Mouse (Mus musculus) liver, postnatal 0 days (tissue): ENCODE data around the gene Nfix. TPM values are rescaled to one million over a fixed set of nuclear protein-coding genes. Genes with fewer than 3 reads are reported as not detected.

Experiments used
- ATAC-seq: fragments of 200-750 bp; cut with Nextera tagmentation; 2 replicates; pipeline ENCODE4 v1.8.0; 2017; ENCODE audit warnings: mild to moderate bottlenecking, moderate library complexity
- DNase-seq: peaks from one replicate; pipeline ENCODE4 v3.0.0-alpha.2; 2016
- H3K27ac ChIP-seq: fragments of 300-500 bp; sonication (generic); 2 replicates; pipeline ENCODE4 v1.5.1; 2014; ENCODE audit warnings: antibody characterized with exemption, moderate library complexity, mild to moderate bottlenecking, low read depth
- H3K27me3 ChIP-seq: fragments of 300-500 bp; sonication (generic); 2 replicates; pipeline ENCODE4 v1.6.1; 2014; ENCODE audit warnings: low read length, control low read depth, mixed read lengths; ENCODE audit not compliant: insufficient read depth
- H3K36me3 ChIP-seq: fragments of 300-500 bp; sonication (generic); replicated peaks from 2 replicates; pipeline ENCODE4 v1.6.1; 2014; ENCODE audit warnings: mild to moderate bottlenecking, control low read depth, low read length, moderate library complexity, mixed read lengths; ENCODE audit not compliant: insufficient read depth
- H3K4me1 ChIP-seq: fragments of 300-500 bp; sonication (generic); 2 replicates; pipeline ENCODE4 v1.6.1; 2014; ENCODE audit warnings: antibody characterized with exemption, mild to moderate bottlenecking, control low read depth; ENCODE audit not compliant: insufficient read depth
- H3K4me2 ChIP-seq: fragments of 300-500 bp; sonication (generic); 2 replicates; pipeline ENCODE4 v1.6.1; 2014; ENCODE audit warnings: low read depth, mild to moderate bottlenecking, low read length, moderate library complexity, mixed read lengths
- H3K4me3 ChIP-seq: fragments of 300-500 bp; sonication (generic); 2 replicates; pipeline ENCODE4 v1.5.1; 2014; ENCODE audit warnings: low read depth, low read length
- H3K9ac ChIP-seq: fragments of 300-500 bp; sonication (generic); replicated peaks from 2 replicates; pipeline ENCODE4 v1.6.1; 2014; ENCODE audit warnings: mild to moderate bottlenecking, moderate library complexity
- H3K9me3 ChIP-seq: fragments of 300-500 bp; sonication (generic); 2 replicates; pipeline ENCODE4 v1.6.1; 2016; ENCODE audit warnings: mild to moderate bottlenecking, control low read depth, low read length, mixed read lengths
- CTCF ChIP-seq: sonication (generic); IDR thresholded peaks from 2 replicates; pipeline ENCODE4 v1.5.1; 2016; ENCODE audit warnings: antibody characterized with exemption, low read depth
- EP300 ChIP-seq: IDR thresholded peaks from 2 replicates; pipeline ENCODE4 v1.6.1; 2016; ENCODE audit warnings: antibody characterized with exemption, low read depth, mild to moderate bottlenecking
- WGBS: fragments of 180-500 bp; shearing (Covaris S2); extraction: QIAGEN DNeasy Blood & Tissue Kit; methylation state at CpG from one replicate; pipeline ENCODE4 v1.1.7; 2014; ENCODE audit not compliant: insufficient replicate concordance; 5-methylcytosine and 5-hydroxymethylcytosine counted together
- polyA plus RNA-seq: library from polyadenylated mRNA; unstranded; fragments of >200 nt; fragmentation: Nextera tagmentation; extraction: Ambion mirVana; gene quantifications from 2 replicates; pipeline ENCODE4 v1.2.1, GENCODE M21; 2015

Nfix gene
- polyA plus RNA-seq, 1 experiment from 2014 or later: 4.7 TPM

DNA sequence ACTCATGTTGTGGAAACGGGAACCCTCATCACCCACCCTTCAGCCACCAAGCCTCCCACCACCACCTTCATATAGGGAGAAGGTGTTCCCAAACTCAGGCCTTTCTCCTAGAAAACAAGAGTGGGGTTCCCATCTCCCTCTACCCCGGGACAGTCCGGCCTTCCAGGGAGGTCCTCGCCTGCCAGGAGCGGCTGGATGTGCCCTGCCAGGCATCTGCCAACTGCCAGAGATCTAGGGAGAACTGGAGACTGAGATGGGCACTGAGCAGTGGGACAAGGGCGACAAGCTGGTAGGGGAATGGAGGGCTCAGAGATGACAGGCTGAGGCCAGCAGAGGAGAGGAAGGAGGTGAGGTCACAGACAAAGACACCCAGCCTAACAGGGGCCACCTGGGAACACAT, 66.2 kb downstream of the Nfix start:
- Histone ChIP-seq H3K4me3 (no peak overlapping the region), H3K36me3 (no peaks in the 10 kb centered on the region), H3K9ac (0 out of 2 replicates have a peak overlapping the region, but pooled peaks have one; percentile 16), H3K27ac (no peak overlapping the region), H3K27me3 (no peaks in the 10 kb centered on the region), H3K4me2 (no peak overlapping the region), H3K4me1 (peaks cover 42% of the 10 kb centered on the region), H3K9me3 (no peaks in the 10 kb centered on the region)
- TF ChIP-seq EP300: no peak
- TF ChIP-seq CTCF: no peak
- DNase-seq (no peak), ATAC-seq (no peak)
- 84% methylated on average over 6 of the region's 6 CpGs for WGBS

DNA sequence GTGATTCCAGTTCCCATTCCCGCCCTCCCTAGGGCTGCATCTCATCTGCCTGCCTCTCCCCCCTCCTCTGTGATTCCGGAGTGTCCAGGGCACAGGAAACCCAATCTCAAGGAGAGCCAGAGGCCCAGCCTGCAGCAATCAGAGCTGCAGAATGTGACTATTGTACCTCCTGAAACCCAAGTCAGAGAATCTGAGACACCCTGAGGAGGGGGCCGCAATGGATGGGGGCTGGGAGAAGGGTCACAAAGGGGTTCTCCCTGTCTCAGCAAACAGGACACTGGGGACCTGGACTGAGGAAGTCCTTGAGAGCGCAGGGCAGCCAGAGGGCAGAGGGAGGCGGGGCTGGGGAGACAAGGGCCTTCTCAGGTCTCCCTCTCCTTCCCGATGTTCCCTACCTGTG, 67.1 kb downstream of the Nfix start:
- DNase-seq (no peak), ATAC-seq (no peak)
- no peaks in the 10 kb centered on the region for H3K36me3 ChIP-seq
- TF ChIP-seq EP300 (no peak), CTCF (no peak)
- no peak overlapping the region for H3K4me3 ChIP-seq
- H3K4me2 ChIP-seq: no peak overlapping the region
- no peaks in the 10 kb centered on the region for H3K27me3 ChIP-seq
- H3K9ac ChIP-seq: no peak overlapping the region
- H3K4me1 ChIP-seq: peaks cover 46% of the 10 kb centered on the region
- no peaks in the 10 kb centered on the region for H3K9me3 ChIP-seq
- no peak overlapping the region for H3K27ac ChIP-seq
- 67% methylated on average over 6 of the region's 6 CpGs for WGBS

DNA sequence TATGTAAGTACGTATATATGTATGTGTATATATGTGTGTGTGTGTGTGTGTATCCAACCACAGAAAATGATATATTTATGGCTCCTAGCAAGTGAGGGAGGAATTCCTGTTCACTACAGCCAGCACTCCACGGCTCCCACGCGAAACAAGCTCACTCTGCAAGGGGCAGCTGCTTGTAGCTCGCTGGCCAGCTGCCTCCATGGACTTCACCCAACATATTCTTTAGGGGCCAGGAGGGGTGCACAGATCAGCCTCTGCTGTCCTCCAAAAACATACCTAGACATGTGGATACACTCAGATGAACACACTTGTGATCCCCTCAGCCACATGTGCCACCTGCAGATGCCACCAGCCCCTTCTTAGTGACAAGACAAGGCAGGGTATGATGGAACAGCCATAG, 67.6 kb downstream of the Nfix start:
- Histone ChIP-seq H3K27ac (0 out of 2 replicates have a peak overlapping the region, but pooled peaks have one; percentile 22), H3K4me3 (no peak overlapping the region), H3K36me3 (no peaks in the 10 kb centered on the region), H3K9ac (no peak overlapping the region), H3K9me3 (no peaks in the 10 kb centered on the region), H3K27me3 (no peaks in the 10 kb centered on the region), H3K4me2 (no peak overlapping the region), H3K4me1 (peaks cover 41% of the 10 kb centered on the region)
- TF ChIP-seq EP300: no peak
- no peak for TF ChIP-seq CTCF
- WGBS: 79% methylated on average over 5 of the region's 5 CpGs
- ATAC-seq (no peak), DNase-seq (no peak)

DNA sequence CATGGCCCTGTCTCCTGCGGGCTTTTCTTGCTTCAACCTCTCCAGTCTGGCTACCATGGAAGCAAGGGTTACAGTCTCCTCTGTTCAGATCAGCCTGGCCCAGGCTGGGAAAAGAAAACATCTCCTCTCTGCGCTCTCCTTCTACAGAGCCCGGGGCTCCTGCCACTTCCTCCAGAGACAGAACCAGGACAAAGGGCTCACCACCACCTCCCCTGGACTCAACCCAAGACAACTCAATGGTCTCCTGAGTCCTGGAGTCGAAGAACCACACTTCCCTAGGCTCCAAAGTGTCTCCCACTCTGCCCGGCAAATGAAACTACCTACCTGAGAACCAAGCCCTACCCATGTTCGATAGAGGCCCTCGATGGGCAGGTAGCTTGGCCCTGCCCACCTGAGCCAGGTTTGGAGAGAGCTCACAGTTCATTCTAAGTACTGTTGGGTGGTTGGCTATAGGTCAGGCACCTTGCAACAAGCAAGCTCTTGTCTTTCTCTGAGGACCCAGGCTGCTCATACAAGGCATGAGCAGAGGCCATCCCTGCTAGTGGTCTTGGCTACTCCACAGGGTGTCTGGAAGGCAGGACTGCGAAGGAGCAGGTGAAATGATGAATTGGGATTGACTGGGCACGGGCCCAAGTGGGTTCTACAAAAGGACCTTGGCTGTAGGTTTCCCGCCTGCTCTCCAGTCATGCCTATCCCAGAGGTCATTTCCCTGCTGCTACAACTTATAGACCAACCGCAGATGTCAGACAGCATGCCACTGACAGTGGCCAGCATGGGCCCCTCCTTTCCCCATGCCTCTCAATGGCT, 68.6 kb downstream of the Nfix start:
- H3K4me3 ChIP-seq: no peak overlapping the region
- H3K9ac ChIP-seq: peak overlapping the region; percentile 63
- TF ChIP-seq CTCF: no peak
- no peak for TF ChIP-seq EP300
- H3K4me2 ChIP-seq: peak overlapping the region; percentile 69
- H3K27ac ChIP-seq: peak overlapping the region; percentile 88
- peaks cover under 1% of the 10 kb centered on the region; the same call in 1 of the 2 replicates for H3K36me3 ChIP-seq
- WGBS: 64% methylated on average over 11 of the region's 11 CpGs
- ATAC-seq: no peak
- H3K4me1 ChIP-seq: peaks cover 43% of the 10 kb centered on the region
- H3K27me3 ChIP-seq: no peaks in the 10 kb centered on the region
- H3K9me3 ChIP-seq: no peaks in the 10 kb centered on the region
- no peak for DNase-seq

DNA sequence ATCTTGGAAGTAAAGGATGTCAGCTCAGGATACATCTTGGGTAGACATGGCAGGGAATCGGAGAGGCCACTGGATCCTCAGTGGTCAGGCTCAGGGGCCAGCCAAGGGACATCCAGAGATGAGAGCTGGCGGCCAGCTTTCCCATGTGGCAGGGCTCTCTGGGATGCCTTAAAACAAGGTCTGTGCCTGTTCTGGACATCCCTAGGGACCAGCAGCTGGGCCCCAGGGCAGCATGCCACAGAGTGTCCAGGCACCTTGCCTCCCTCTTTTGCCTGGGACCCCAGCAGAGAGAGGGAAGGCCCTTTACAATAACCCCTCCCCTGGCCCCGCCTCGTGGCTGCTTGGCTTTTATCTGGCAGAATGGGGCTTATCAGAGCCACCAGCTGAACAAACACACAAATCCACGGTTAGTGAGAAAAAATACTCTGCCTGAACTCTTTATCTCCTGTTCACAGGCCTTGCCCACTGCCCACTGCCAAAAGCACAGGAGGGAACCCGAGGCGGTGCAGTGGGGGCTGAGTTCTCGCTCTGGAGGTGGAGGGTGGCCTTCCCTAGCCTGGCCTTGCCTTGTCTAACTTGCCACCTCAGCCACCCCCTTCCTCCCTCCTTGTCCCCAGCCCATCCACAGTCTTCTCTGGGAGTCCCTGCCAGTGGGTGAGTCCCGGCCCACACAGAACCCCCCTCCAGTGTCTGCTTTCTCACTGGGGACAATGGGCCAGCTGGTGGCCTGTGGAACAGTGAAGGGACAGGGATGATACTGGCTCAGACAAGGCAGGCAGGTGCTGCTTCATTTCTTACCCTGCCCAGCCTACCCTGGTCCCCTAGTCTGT, 69.4 kb downstream of the Nfix start:
- peak; percentile 86 for DNase-seq

DNA sequence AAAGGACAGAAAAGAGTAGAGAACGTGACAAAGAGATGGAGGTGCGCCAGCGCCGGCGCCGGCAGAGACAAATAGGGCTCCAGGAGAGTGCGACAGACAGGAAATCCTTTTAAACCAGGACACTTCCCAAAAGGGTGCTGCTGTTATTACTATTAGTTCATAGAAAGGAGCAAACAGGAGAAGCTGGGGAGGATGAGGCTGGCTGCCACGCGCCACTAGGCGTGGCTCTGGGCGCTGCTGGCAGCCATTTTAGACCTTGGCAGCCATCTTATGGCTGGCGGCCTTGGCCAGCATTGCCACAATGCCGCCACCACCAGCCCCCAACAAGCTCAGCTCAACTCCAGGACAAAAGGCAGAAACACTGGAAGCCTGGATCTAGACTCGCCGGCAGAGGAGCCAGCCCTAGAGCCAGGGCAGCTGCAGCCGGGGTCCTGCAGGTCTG, 70.2 kb downstream of the Nfix start:
- no peak overlapping the region for H3K4me3 ChIP-seq
- ATAC-seq: no peak

More for the DNA sequence above, 69.4 kb downstream of the Nfix start:
- 29% methylated on average over 9 of the region's 9 CpGs for WGBS
- Histone ChIP-seq H3K4me3 (no peak overlapping the region; the same call in 1 of the 2 replicates), H3K4me2 (peak overlapping the region; percentile 69), H3K27me3 (no peaks in the 10 kb centered on the region), H3K9me3 (no peaks in the 10 kb centered on the region), H3K27ac (peak overlapping the region; percentile 88), H3K36me3 (peaks cover 7% of the 10 kb centered on the region; the same call in 1 of the 2 replicates), H3K9ac (peak overlapping the region; percentile 63), H3K4me1 (peaks cover 52% of the 10 kb centered on the region)
- ATAC-seq: peak; percentile 90
- peak; percentile 99 for TF ChIP-seq EP300
- TF ChIP-seq CTCF: no peak

More for the DNA sequence above, 70.2 kb downstream of the Nfix start:
- peak overlapping the region; percentile 69 for H3K4me2 ChIP-seq
- 82% methylated on average over 16 of the region's 16 CpGs for WGBS
- no peak for TF ChIP-seq CTCF
- TF ChIP-seq EP300: no peak
- DNase-seq: no peak
- H3K4me1 ChIP-seq: peaks cover 60% of the 10 kb centered on the region
- peak overlapping the region; percentile 63 for H3K9ac ChIP-seq
- H3K36me3 ChIP-seq: peaks cover 7% of the 10 kb centered on the region; the same call in 1 of the 2 replicates
- no peaks in the 10 kb centered on the region for H3K27me3 ChIP-seq
- peak overlapping the region; percentile 88 for H3K27ac ChIP-seq
- no peaks in the 10 kb centered on the region for H3K9me3 ChIP-seq
